Comparison of ENCODE assay signal across 28 mouse cellular contexts in genomic region chr1:138303296-138303695, GRCm38 (mm10). TPM values are rescaled to one million over a fixed set of nuclear protein-coding genes. Genes with fewer than 3 reads are reported as not detected.
DNase-seq lines count a peak whose midpoint lies in the region; ATAC-seq and TF ChIP-seq lines count a peak whose summit lies in the region.
"Had no signal": no experiment of that assay in that cellular context is flagged by ENCODE, and none has a peak within 500 bp of the region (broad histone marks: within the 10 kb centered on the region; RNA-seq: fewer than 3 reads in every experiment).

No protein-coding gene starts in this region.

- no peak for TF ChIP-seq POLR2A in spleen, adult 2 months (IDR thresholded peaks at IDR 0.05; ENCODE audit: low read depth, low read length)

- peak overlapping the region; percentile 80 for H3K27ac ChIP-seq in spleen, adult 2 months (ENCODE audit: insufficient read depth, low read length)
- H3K27ac ChIP-seq: forebrain, embryonic 15.5 days; heart, adult 2 months; hindbrain, embryonic 12.5 days; layer of hippocampus, adult 2 months; limb, embryonic 12.5 days; liver, embryonic 12.5 days; stomach, embryonic 15.5 days had no signal

- intact Hi-C loops in left cerebral cortex, postnatal 25 days (cut with DNase I): no loop called here
- intact Hi-C loops in gastrocnemius, postnatal 36 days (cut with DNase I): no loop called here

- WGBS in spleen, adult 2 months: 15% methylated on average over 1 of the region's 1 CpGs

- no peaks in the 10 kb centered on the region for H3K27me3 ChIP-seq in spleen, adult 2 months (ENCODE audit: control insufficient read depth, insufficient read depth, low read length)
- no peaks in the 10 kb centered on the region for H3K27me3 ChIP-seq in splenic B cell, adult 2 months (ENCODE audit: control insufficient read depth, insufficient read depth, low read length, poor library complexity, severe bottlenecking)
- H3K27me3 ChIP-seq: forebrain, embryonic 15.5 days; hindbrain, embryonic 12.5 days; limb, embryonic 12.5 days; liver, embryonic 12.5 days; stomach, embryonic 15.5 days had no signal

- ATAC-seq in megakaryocyte, adult 5-6 weeks (ENCODE audit: poor library complexity, severe bottlenecking): peak; percentile 64
- ATAC-seq: forebrain, embryonic 15.5 days; liver, embryonic 12.5 days; midbrain, embryonic 16.5 days had no signal

- peaks cover 27% of the 10 kb centered on the region; the same call in 1 of the 2 replicates for H3K4me1 ChIP-seq in spleen, adult 2 months (ENCODE audit: control insufficient read depth, insufficient read depth, insufficient read length)
- H3K4me1 ChIP-seq: forebrain, embryonic 15.5 days; hindbrain, embryonic 12.5 days; liver, embryonic 12.5 days; stomach, embryonic 15.5 days had no signal

- TF ChIP-seq CTCF in spleen, adult 2 months (IDR thresholded peaks at IDR 0.05; ENCODE audit: extremely low read depth, insufficient read depth, insufficient read length, insufficient replicate concordance): no peak

- DNase-seq in spleen, adult 2 months (ENCODE audit: low read depth in 1 of 2, low spot score in 2 of 2): no peak
- DNase-seq in spleen, adult 12 weeks (ENCODE audit: low spot score): no peak
- DNase-seq in T-cell, adult 2 months (ENCODE audit: low spot score): peak; percentile 55
- DNase-seq in splenic B cell, adult 2 months (ENCODE audit: low read depth, low spot score): peak; percentile 8
- DNase-seq in left cerebral cortex, postnatal 25 days (ENCODE audit: low spot score in 2 of 2): no peak
- no peak for DNase-seq in gastrocnemius, postnatal 36 days
- DNase-seq: adrenal gland, postnatal 14 days; cerebellum, adult 2 months; cerebellum, postnatal 36 days; gastrocnemius, postnatal 10 days; heart, adult 2 months; kidney, adult 8-10 months; kidney, postnatal 10 days; lung, embryonic 14.5 days; retina, postnatal 1 day; right cerebral cortex, postnatal 25 days had no signal

- no peaks in the 10 kb centered on the region for H3K36me3 ChIP-seq in spleen, adult 2 months (ENCODE audit: control insufficient read depth, insufficient read depth, low read length)
- H3K36me3 ChIP-seq in splenic B cell, adult 2 months (ENCODE audit: control insufficient read depth, insufficient read depth, low read length, poor library complexity, severe bottlenecking): no peaks in the 10 kb centered on the region
- H3K36me3 ChIP-seq: forebrain, embryonic 15.5 days; hindbrain, embryonic 12.5 days; limb, embryonic 12.5 days; liver, embryonic 12.5 days; stomach, embryonic 15.5 days had no signal

- no peak overlapping the region for H3K4me3 ChIP-seq in spleen, adult 2 months (ENCODE audit: extremely low read depth, insufficient read depth, insufficient read length)
- H3K4me3 ChIP-seq: forebrain, embryonic 15.5 days; heart, adult 2 months; hindbrain, embryonic 12.5 days; layer of hippocampus, adult 2 months; limb, embryonic 12.5 days; liver, embryonic 12.5 days; stomach, embryonic 15.5 days had no signal

RNA-seq across cellular contexts. Expression of gene Atp6v1g3, which starts 29.8 kb away (rescaled TPM):
- not detected in 2 replicates for polyA plus RNA-seq in spleen, adult 2 months (2012; rRNA removed)
- not detected in 2 replicates for total RNA-seq in megakaryocyte, adult 5-6 weeks (2015)
- 0.65 TPM in 1 of 2 replicates, not detected in the other for total RNA-seq in megakaryocyte, adult 5-6 weeks (2017)
- total RNA-seq in left cerebral cortex, postnatal 25 days (2021): not detected
- total RNA-seq in gastrocnemius, postnatal 36 days (2021): not detected
- total RNA-seq: adrenal gland, postnatal 14 days; gastrocnemius, postnatal 10 days; heart, adult 2 months; heart, postnatal 25 days; layer of hippocampus, adult 2 months; layer of hippocampus, postnatal 25 days had no signal
- polyA plus RNA-seq: cerebellum, adult 2 months; forebrain, embryonic 15.5 days; heart, adult 2 months; heart, embryonic 14.5 days; hindbrain, embryonic 12.5 days; liver, embryonic 12.5 days; lung, embryonic 14.5 days; midbrain, embryonic 16.5 days; stomach, embryonic 15.5 days; urinary bladder, adult 2 months had no signal

Comparison
In these comparisons a context has a peak if more than half of its experiments do, and no peak if none do; other contexts are left out.
1. DNase-seq: peak in T-cell, adult 2 months (single experiment) and splenic B cell, adult 2 months (single experiment); none in spleen, adult 2 months (0 of 2), spleen, adult 12 weeks (single experiment), left cerebral cortex, postnatal 25 days (0 of 2) and gastrocnemius, postnatal 36 days (0 of 2).